Mouse (Mus musculus) embryonic facial prominence, embryonic 12.5 days (tissue): ENCODE data around the gene Medag. TPM values are rescaled to one million over a fixed set of nuclear protein-coding genes. Genes with fewer than 3 reads are reported as not detected.

Experiments used
- ATAC-seq: fragments of 200-750 bp; cut with Nextera tagmentation; 2 replicates; pipeline ENCODE4 v1.8.0; 2017; ENCODE audit not compliant: insufficient number of reproducible peaks, insufficient read depth, low FRiP score, low TSS enrichment
- H3K27ac ChIP-seq: fragments of 300-500 bp; sonication (generic); 2 replicates; pipeline ENCODE4 v1.5.1; 2016; ENCODE audit warnings: mild to moderate bottlenecking
- H3K27me3 ChIP-seq: fragments of 300-500 bp; sonication (generic); 2 replicates; pipeline ENCODE4 v1.6.1; 2016; ENCODE audit warnings: mild to moderate bottlenecking, moderate library complexity
- H3K36me3 ChIP-seq: fragments of 300-500 bp; sonication (generic); 2 replicates; pipeline ENCODE4 v1.6.1; 2016; ENCODE audit warnings: mild to moderate bottlenecking
- H3K4me1 ChIP-seq: fragments of 300-500 bp; sonication (generic); 2 replicates; pipeline ENCODE4 v1.6.1; 2016
- H3K4me2 ChIP-seq: fragments of 300-500 bp; sonication (generic); replicated peaks from 2 replicates; pipeline ENCODE4 v1.6.1; 2016; ENCODE audit warnings: mild to moderate bottlenecking, moderate library complexity
- H3K4me3 ChIP-seq: fragments of 300-500 bp; sonication (generic); 2 replicates; pipeline ENCODE4 v1.5.1; 2016; ENCODE audit warnings: mild to moderate bottlenecking
- H3K9ac ChIP-seq: fragments of 300-500 bp; sonication (generic); 2 replicates; pipeline ENCODE4 v1.6.1; 2016; ENCODE audit warnings: mild to moderate bottlenecking, moderate library complexity
- H3K9me3 ChIP-seq: fragments of 300-500 bp; sonication (generic); 2 replicates; pipeline ENCODE4 v1.6.1; 2016; ENCODE audit warnings: mild to moderate bottlenecking, moderate library complexity
- WGBS: fragments of 180-500 bp; shearing (Covaris S2); methylation state at CpG from one replicate; pipeline ENCODE4 v1.1.7; 2016; 5-methylcytosine and 5-hydroxymethylcytosine counted together
- polyA plus RNA-seq: library from polyadenylated mRNA; unstranded; fragments of >200 nt; fragmentation: Nextera tagmentation; extraction: Ambion mirVana; gene quantifications from 2 replicates; pipeline ENCODE4 v1.2.1, GENCODE M21; 2016

The Medag gene
- polyA plus RNA-seq, 1 experiment from 2014 or later = 1.3 TPM

DNA sequence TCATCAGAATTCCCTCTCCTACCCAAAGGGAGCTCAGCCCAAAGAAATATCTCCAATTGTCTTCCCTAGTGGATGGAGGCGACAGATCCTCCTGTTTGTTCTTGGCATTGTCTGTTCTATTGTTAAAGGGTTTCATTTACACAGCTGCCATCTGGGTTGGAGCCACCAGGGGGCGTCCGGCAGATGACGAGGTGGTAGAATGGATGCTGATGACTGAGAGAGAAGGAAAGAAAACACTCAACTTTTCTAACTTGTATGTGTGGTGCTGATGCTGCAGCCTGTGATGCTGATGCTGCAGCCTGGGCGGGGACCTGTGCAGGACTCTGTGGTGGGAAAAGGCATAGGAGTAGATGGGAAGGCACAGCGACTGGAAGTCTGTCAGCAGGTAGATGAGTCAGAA, 42.7 kb downstream of the Medag start:
- ATAC-seq = no peak
- Histone ChIP-seq H3K27ac (no peak overlapping the region), H3K9ac (no peak overlapping the region), H3K27me3 (no peaks in the 10 kb centered on the region), H3K4me2 (no peak overlapping the region), H3K36me3 (no peaks in the 10 kb centered on the region), H3K4me3 (no peak overlapping the region), H3K9me3 (no peaks in the 10 kb centered on the region), H3K4me1 (no peaks in the 10 kb centered on the region)
- 29% methylated on average over 6 of the region's 6 CpGs for WGBS

GRCm38 (mm10) chr5:149456544-149456943, 45.0 kb downstream of the Medag start:
- no peaks in the 10 kb centered on the region for H3K36me3 ChIP-seq
- WGBS = 84% methylated on average over 7 of the region's 7 CpGs
- no peak for ATAC-seq

DNA sequence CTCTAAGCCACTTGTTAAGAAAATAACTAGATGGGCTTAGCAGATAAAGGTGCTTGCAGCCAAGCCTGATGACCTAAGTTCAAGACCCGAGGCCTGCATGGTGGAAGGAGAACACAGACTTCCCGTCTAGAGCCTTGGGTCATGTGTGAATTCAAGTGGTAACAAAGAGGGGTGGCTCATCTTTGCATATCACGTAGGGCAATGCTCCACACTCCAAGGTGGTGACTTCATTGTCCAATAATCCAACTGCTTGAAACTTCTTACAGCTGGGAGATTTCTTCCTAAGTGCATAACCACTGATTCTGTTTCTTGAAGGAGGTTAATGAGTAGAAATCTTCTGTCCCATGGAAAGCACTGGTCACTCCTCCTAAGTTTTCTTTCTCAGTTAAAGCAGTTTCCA, 50.5 kb downstream of the Medag start:
- 78% methylated on average over 3 of the region's 3 CpGs for WGBS
- no peaks in the 10 kb centered on the region for H3K27me3 ChIP-seq
- no peak overlapping the region for H3K9ac ChIP-seq
- peaks cover 14% of the 10 kb centered on the region for H3K4me1 ChIP-seq
- no peak overlapping the region for H3K4me3 ChIP-seq
- no peaks in the 10 kb centered on the region for H3K9me3 ChIP-seq
- no peaks in the 10 kb centered on the region for H3K36me3 ChIP-seq
- no peak for ATAC-seq
- no peak overlapping the region for H3K4me2 ChIP-seq
- H3K27ac ChIP-seq = no peak overlapping the region

More at GRCm38 (mm10) chr5:149456544-149456943, 45.0 kb downstream of the Medag start:
- no peaks in the 10 kb centered on the region for H3K27me3 ChIP-seq
- H3K4me3 ChIP-seq = no peak overlapping the region
- H3K9me3 ChIP-seq = no peaks in the 10 kb centered on the region
- no peak overlapping the region for H3K27ac ChIP-seq
- no peak overlapping the region for H3K9ac ChIP-seq
- no peaks in the 10 kb centered on the region for H3K4me1 ChIP-seq
- H3K4me2 ChIP-seq = no peak overlapping the region

- H3K9me3 ChIP-seq = no peaks in the 10 kb centered on the region
- H3K9ac ChIP-seq = no peak overlapping the region
- no peak overlapping the region for H3K4me3 ChIP-seq
- 45% methylated on average over 4 of the region's 5 CpGs for WGBS
- H3K27ac ChIP-seq = no peak overlapping the region
- peaks cover 14% of the 10 kb centered on the region for H3K4me1 ChIP-seq
- no peak for ATAC-seq
- no peaks in the 10 kb centered on the region for H3K27me3 ChIP-seq
- no peaks in the 10 kb centered on the region for H3K36me3 ChIP-seq
- no peak overlapping the region for H3K4me2 ChIP-seq
Measured at GRCm38 (mm10) chr5:149465305-149465704, 53.8 kb downstream of the Medag start.

DNA sequence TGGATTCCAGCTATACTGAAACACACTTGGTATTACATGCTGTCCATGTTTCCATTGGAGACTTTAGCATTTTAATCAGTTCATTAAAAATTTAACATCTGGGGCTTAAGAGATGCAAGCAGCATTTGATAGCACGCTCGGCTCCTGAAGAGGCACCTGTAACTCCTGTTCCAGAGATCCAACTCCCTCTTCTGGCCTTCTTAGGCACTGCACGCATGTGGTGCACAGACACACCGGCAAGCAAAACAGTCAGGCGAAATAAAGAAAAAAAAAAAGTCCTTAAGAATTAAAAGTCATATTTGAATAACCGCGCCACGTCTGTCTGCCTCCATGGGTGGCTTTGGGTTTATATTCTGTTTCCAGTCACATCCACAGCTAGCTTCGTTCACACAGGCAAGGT, 62.6 kb downstream of the Medag start:
- H3K9ac ChIP-seq = no peak overlapping the region
- H3K27me3 ChIP-seq = no peaks in the 10 kb centered on the region
- 93% methylated on average over 9 of the region's 9 CpGs for WGBS
- H3K4me3 ChIP-seq = no peak overlapping the region
- no peak overlapping the region for H3K4me2 ChIP-seq
- no peaks in the 10 kb centered on the region for H3K36me3 ChIP-seq
- ATAC-seq = no peak
- H3K27ac ChIP-seq = no peak overlapping the region
- 0 out of 2 replicates have a peak, but pooled peaks cover 7% of the 10 kb centered on the region for H3K9me3 ChIP-seq
- no peaks in the 10 kb centered on the region for H3K4me1 ChIP-seq

- Histone ChIP-seq H3K4me2 (no peak overlapping the region), H3K4me1 (no peaks in the 10 kb centered on the region), H3K9ac (no peak overlapping the region), H3K27me3 (no peaks in the 10 kb centered on the region), H3K36me3 (no peaks in the 10 kb centered on the region), H3K27ac (no peak overlapping the region), H3K4me3 (no peak overlapping the region), H3K9me3 (0 out of 2 replicates have a peak, but pooled peaks cover 7% of the 10 kb centered on the region)
- no peak for ATAC-seq
- WGBS = 91% methylated on average over 16 of the region's 16 CpGs
Measured at GRCm38 (mm10) chr5:149474701-149475468, 63.3 kb downstream of the Medag start.

Other genes with a start within 250 kb of the Medag start
- 58.3 and 63.9 TPM in 2 replicates for gene Uspl1, start 227.4 kb upstream of the Medag start, polyA plus RNA-seq
- 1,535 and 1,770 TPM in 2 replicates for gene Hmgb1, start 227.3 kb upstream of the Medag start, polyA plus RNA-seq
- gene Alox5ap, start 147.0 kb upstream of the Medag start, polyA plus RNA-seq = 8.5 and 13.1 TPM in 2 replicates
- 0.63 and 0.70 TPM in 2 replicates for gene Tex26, start 27.9 kb downstream of the Medag start, polyA plus RNA-seq
- gene Wdr95, start 116.9 kb downstream of the Medag start, polyA plus RNA-seq = 0.08 TPM in 1 of 2 replicates, not detected in the other
- gene Hsph1, start 224.6 kb downstream of the Medag start, polyA plus RNA-seq = 81.7 and 83.7 TPM in 2 replicates